ENCODE assay signal across 8 mouse cellular contexts in the genomic region with DNA sequence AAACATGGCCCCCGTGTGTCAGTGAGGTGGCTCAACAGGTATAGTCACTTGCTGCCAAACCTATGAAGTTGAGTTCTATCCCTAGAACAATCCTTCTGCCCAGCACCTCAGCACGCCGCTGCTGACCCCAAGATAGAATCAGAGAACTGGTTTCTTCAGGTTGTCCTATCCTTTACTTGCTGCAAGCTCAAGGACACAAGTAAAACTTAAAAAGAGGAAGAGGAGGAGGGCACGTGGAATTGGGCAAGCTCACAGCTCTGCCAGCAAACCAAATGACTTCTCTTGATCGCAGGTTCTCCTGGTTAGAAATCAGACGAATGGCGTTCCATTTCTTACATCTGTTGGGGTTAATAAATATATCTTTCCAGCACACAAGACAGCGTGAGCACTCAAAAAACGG. TPM values are rescaled to one million over a fixed set of nuclear protein-coding genes. Genes with fewer than 3 reads are reported as not detected.
A peak's percentile ranks its signal among the peaks of the same experiment; 100 is the strongest.
DNase-seq lines count a peak whose midpoint lies in the region; ATAC-seq and TF ChIP-seq lines count a peak whose summit lies in the region.

No protein-coding gene starts in this region.

- no peak overlapping the region for H3K9ac ChIP-seq in heart, postnatal 0 days (replicated peaks; ENCODE audit: low read depth, low read length)
- no peak overlapping the region for H3K9ac ChIP-seq in embryonic facial prominence, embryonic 13.5 days
- H3K9ac ChIP-seq in liver, embryonic 12.5 days: 0 out of 2 replicates have a peak overlapping the region, but pooled peaks have one; percentile 89

- no peak overlapping the region for H3K4me3 ChIP-seq in heart, postnatal 0 days (ENCODE audit: low read depth, low read length)
- peak overlapping the region; percentile 97 for H3K4me3 ChIP-seq in E14TG2a.4 (replicated peaks; ENCODE audit: low read length)
- H3K4me3 ChIP-seq in embryonic facial prominence, embryonic 13.5 days: no peak overlapping the region
- peak overlapping the region; percentile 77 for H3K4me3 ChIP-seq in liver, embryonic 12.5 days

- H3K4me2 ChIP-seq in heart, postnatal 0 days (ENCODE audit: low read depth, low read length): peak overlapping the region; percentile 93; the same call in 1 of the 2 replicates
- peak overlapping the region; percentile 94 for H3K4me2 ChIP-seq in embryonic facial prominence, embryonic 13.5 days
- peak overlapping the region; percentile 97 for H3K4me2 ChIP-seq in liver, embryonic 12.5 days

- no peaks in the 10 kb centered on the region for H3K36me3 ChIP-seq in heart, postnatal 0 days (replicated peaks; ENCODE audit: control insufficient read depth, insufficient read depth, low read length)
- peaks cover 14% of the 10 kb centered on the region; the same call in 1 of the 2 replicates for H3K36me3 ChIP-seq in E14TG2a.4 (ENCODE audit: insufficient read depth, low read length)
- no peaks in the 10 kb centered on the region for H3K36me3 ChIP-seq in embryonic facial prominence, embryonic 13.5 days
- peaks cover 6% of the 10 kb centered on the region for H3K36me3 ChIP-seq in liver, embryonic 12.5 days

- no peaks in the 10 kb centered on the region for H3K9me3 ChIP-seq in heart, postnatal 0 days (replicated peaks; ENCODE audit: control insufficient read depth, low read length)
- H3K9me3 ChIP-seq in E14TG2a.4 (ENCODE audit: low read length): no peaks in the 10 kb centered on the region
- no peaks in the 10 kb centered on the region for H3K9me3 ChIP-seq in embryonic facial prominence, embryonic 13.5 days
- no peaks in the 10 kb centered on the region for H3K9me3 ChIP-seq in liver, embryonic 12.5 days (replicated peaks)

- 82% methylated on average over 9 of the region's 9 CpGs for WGBS in heart, postnatal 0 days
- WGBS in embryonic facial prominence, embryonic 13.5 days: 86% methylated on average over 9 of the region's 9 CpGs
- 65% methylated on average over 9 of the region's 9 CpGs for WGBS in liver, embryonic 12.5 days (ENCODE audit: insufficient replicate concordance)

- no peak overlapping the region for H3K27ac ChIP-seq in heart, postnatal 0 days (ENCODE audit: low read depth)
- peak overlapping the region; percentile 94; the same call in 1 of the 2 replicates for H3K27ac ChIP-seq in embryonic facial prominence, embryonic 13.5 days
- peak overlapping the region; percentile 95 for H3K27ac ChIP-seq in liver, embryonic 12.5 days

- DNase-seq in heart, postnatal 0 days (ENCODE audit: low spot score): no peak
- DNase-seq in heart, postnatal 10 days: no peak
- no peak for DNase-seq in layer of hippocampus, adult 18-20 months (ENCODE audit: low spot score in 2 of 2)
- no peak for DNase-seq in left cerebral cortex, postnatal 36 days (ENCODE audit: low spot score in 2 of 2)
- no peak for DNase-seq in left cerebral cortex, adult 9 months (ENCODE audit: low spot score in 2 of 2)

- TF ChIP-seq CTCF in heart, postnatal 0 days (IDR thresholded peaks at IDR 0.05; ENCODE audit: low read depth): no peak
- TF ChIP-seq CTCF in E14TG2a.4 (conservative IDR thresholded peaks at IDR 0.05; ENCODE audit: low read length): no peak

- no peaks in the 10 kb centered on the region for H3K27me3 ChIP-seq in heart, postnatal 0 days (ENCODE audit: control insufficient read depth, insufficient read depth, low read length)
- no peaks in the 10 kb centered on the region for H3K27me3 ChIP-seq in E14TG2a.4 (ENCODE audit: insufficient read depth, low read length)
- H3K27me3 ChIP-seq in embryonic facial prominence, embryonic 13.5 days: no peaks in the 10 kb centered on the region
- H3K27me3 ChIP-seq in liver, embryonic 12.5 days (replicated peaks): no peaks in the 10 kb centered on the region

- H3K4me1 ChIP-seq in heart, postnatal 0 days (ENCODE audit: control insufficient read depth, insufficient read depth): no peaks in the 10 kb centered on the region
- H3K4me1 ChIP-seq in E14TG2a.4 (replicated peaks; ENCODE audit: low read depth, low read length): peaks cover 47% of the 10 kb centered on the region
- peaks cover 33% of the 10 kb centered on the region for H3K4me1 ChIP-seq in embryonic facial prominence, embryonic 13.5 days
- peaks cover 55% of the 10 kb centered on the region for H3K4me1 ChIP-seq in liver, embryonic 12.5 days

- ATAC-seq in heart, postnatal 0 days (ENCODE audit: insufficient read depth, low read depth): no peak
- no peak for ATAC-seq in embryonic facial prominence, embryonic 13.5 days (ENCODE audit: insufficient number of reproducible peaks, insufficient read depth, low FRiP score, low TSS enrichment, low read depth)
- no peak for ATAC-seq in liver, embryonic 12.5 days

- intact Hi-C loops in heart, postnatal 10 days (cut with DNase I): no loop called here
- intact Hi-C loops in left cerebral cortex, postnatal 36 days (cut with DNase I): no loop called here

- no peak for TF ChIP-seq EP300 in heart, postnatal 0 days (IDR thresholded peaks at IDR 0.05; ENCODE audit: low read depth)

RNA-seq across cellular contexts. Expression of a gene that starts 0.7 kb away (rescaled TPM):
- total RNA-seq in heart, postnatal 0 days (2014; rRNA removed; ENCODE audit: low replicate concordance): 2.8 and 7.2 TPM in 2 replicates
- polyA plus RNA-seq in heart, postnatal 0 days (2015; fragmentation: Nextera tagmentation; extraction: Ambion mirVana): 2.3 and 3.0 TPM in 2 replicates
- 1 to 10 TPM; 3.4 to 4.3 TPM for total RNA-seq in heart, postnatal 10 days (2021)
- 10.4 and 11.0 TPM in 2 replicates for polyA plus RNA-seq in embryonic facial prominence, embryonic 13.5 days (2015; fragmentation: Nextera tagmentation; extraction: Ambion mirVana)
- polyA plus RNA-seq in liver, embryonic 12.5 days (2016; fragmentation: Nextera tagmentation; extraction: Ambion mirVana): 36.5 TPM in 2 replicates
- 1 to 10 TPM; 8.7 to 8.9 TPM for total RNA-seq in layer of hippocampus, adult 18-20 months (2021)
- 10 to 100 TPM; 12.3 to 13.0 TPM for total RNA-seq in left cerebral cortex, postnatal 36 days (2021)

Comparison
In these comparisons a context has a peak if more than half of its experiments do, and no peak if none do; other contexts are left out.
1. H3K4me3 ChIP-seq: peak in E14TG2a.4 (single experiment) and liver, embryonic 12.5 days (single experiment); none in heart, postnatal 0 days (single experiment) and embryonic facial prominence, embryonic 13.5 days (single experiment).
2. Peak in every context shown above with its lines, with median percentiles within 50 percentile points of each other: H3K4me2 ChIP-seq.